Mouse (Mus musculus): ENCODE measurements at regions not wholly inside any gene's neighbourhood (a gene's known extent, or its start where the extent isn't known, plus 50 kb on each side); places are given as distances from the start of the nearest gene placed in this dataset.

DNA sequence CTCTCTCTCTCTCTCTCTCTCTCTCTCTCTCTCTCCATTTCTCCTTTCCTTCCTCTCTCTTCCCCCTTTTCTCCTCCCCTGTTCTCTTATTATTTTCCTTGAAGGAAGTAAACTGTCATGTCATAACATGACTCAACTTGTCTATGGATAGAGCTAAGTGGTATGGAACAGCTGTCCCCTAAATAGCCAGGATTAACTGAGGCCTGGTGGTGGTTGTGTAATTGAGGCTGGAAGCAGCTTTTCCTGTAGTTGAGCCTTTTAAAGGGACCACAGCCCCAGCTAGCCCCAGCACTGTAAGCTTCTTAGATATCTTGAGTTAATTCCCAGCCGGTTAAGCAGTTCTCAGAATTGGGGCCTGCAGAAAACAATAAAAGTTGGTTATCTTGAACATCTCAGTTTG lies 243.7 kb upstream of the Nbea start:
- no peak for DNase-seq (ENCODE audit: low spot score)

DNA sequence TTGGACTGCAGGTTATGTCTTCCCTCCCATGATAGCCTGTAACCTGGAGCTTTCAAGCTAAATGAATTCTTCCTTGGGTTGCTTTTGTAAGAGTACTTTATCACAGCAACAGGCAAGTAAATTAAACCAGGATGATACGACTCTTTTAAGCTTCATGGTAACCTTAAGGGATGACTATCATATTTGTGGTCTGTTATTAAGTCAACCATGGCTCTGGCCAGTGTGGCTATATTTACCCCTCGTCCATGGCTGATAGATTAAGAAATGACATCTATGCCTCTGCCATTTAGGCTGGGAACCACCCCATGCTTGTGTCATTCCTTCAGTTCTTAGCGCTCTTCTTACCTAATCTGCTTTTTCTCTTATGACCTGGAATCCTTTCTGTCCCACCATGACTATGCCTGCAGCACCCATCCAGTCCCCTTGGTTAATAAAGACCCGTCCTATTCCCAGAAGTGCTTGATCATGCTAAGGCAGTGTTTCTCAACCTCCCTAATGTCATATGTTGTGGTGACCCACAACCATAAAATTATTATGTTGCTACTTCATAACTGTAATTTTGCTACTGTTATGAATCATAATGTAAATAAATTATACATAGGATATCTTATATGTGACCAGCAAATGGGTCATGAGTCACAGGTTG lies 214.5 kb upstream of the Nbea start:
- DNase-seq (ENCODE audit: low spot score): no peak

DNA sequence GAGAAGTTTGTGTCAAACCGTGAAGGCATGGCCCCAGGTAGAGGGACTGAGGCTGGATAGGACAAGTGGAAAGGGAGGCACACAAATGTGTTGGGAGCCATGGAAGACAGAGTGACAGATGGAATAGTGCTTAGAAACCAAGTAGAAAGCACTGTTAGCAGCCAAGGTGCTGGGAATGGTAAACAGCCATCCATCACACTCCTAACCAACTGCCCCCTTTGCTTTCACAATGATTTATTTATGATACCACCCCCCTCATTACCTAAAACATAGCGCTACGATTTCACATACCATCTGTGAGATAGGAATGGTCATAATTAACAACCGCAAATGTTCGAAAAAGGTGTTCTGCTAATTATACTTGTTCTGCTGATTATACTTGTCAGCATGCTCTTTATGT lies 209.6 kb upstream of the Nbea start:
- DNase-seq (ENCODE audit: low spot score): no peak

DNA sequence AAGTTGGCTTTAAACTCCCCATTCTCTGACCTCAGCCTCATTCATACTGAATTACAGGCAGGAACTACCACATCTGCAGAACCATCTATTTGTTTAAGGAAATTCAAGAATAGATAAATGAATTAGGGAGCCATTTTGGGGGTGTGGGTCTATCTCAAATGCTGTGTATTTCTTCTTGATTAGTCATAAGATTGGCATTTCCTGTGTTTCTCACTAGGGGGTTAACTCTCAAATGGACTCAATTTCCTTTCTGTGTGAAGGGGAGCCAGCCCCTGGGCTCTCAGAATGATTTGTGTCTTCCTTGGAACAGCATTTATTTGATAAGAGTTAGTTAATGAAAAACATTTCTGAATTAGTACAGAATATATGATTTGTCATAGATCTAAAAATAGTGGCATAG lies 196.8 kb upstream of the Nbea start:
- DNase-seq (ENCODE audit: low spot score): no peak

DNA sequence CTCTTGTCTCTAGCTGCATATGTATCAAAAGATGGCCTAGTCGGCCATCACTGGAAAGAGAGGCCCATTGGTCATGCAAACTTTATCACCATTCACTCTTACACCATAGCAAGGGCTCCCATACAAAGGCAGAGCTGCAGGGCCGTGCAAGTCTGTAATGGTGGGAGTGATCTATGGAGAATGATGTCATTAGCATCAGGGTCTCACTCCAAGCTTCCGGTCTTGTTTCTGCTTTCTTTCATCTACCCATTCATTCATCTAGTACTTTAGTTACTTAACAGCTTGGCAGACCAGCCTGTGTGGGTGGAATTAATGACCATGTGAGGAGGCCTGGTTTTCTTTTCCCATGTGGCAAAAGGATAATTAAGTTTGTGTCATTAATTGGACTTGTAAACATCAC lies 196.0 kb upstream of the Nbea start:
- DNase-seq (ENCODE audit: low spot score): no peak

DNA sequence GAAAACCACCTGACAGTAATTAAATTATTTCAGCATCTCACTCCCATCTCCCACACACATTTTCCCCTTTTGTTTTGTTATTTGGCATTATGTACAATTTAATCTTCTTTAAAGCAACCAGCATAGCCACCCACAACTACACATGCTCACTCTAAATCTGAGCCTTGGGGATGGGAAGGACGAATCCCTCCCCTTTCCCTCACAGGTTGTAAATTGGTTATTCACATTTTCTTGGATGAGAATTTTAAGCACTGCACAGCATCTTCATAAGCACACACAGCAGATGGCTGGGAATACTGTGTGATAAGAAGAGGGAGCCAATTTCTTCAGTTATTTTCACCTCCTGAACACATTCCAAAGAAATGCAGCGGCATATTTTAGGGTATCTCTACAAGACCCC lies 179.0 kb upstream of the Nbea start:
- DNase-seq (ENCODE audit: low spot score): no peak

DNA sequence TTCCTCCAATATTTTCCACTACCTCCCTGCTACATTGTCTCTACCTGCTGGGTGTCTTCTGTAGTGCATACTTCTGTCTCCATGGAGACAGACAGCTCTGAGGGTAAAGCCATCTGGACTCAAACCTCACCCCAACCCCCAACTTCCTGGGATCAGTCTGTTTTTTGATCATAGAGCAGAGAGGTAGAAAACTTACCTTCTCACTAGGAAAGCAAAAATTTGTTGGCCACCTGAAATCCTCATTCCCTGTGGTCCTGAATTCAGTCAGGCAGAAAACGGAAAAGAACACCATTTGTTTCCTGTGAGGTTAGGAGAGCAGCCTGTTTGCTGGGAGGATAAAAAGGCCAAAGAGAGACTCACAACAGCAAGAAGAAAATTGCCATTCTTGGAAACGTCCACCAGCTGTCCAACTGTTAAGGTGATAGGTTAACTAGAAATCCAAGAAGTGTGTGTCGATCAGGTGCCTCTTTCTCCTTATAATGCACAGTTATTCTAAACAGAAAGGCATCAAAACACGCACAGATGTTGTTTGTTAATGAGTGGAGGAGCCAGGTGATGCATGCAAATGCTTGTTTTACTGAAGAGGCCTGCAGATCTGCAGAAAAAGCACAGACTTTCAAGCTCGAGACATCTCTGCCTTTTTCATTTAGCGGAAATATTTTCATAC lies 173.7 kb upstream of the Nbea start:
- DNase-seq (ENCODE audit: low spot score): no peak

DNA sequence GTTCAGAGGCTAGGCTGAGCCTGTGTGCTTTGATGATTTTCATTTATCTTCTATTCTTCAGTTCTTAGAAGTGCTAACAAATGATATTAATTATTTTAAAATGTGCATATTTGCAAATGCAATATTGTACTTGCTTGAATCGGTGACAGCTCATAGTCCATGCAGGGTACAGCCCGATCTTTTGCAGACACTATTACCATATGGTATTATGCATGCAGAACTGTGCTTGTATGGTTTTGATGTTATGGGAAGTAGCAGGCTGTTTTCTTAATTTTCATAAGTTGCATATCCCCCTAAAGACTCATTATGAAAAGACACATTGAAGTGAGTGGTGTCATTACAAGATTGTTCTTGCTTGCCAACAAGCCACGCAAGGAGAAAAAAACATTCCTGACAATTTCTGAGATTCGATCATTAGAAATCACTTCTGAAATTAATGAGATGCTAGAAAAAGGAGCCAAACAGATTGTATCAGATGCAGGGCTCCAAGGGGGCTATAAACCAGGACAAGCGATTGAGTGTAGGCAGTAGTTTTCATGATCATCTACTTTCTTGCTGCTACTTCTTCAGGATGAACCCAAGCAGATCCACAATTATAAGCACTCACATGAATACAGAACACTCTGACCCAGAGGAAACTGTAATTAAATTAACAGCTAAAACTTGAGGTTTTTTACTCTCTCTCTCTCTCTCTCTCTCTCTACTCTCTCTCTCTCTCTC lies 172.8 kb upstream of the Nbea start:
- DNase-seq (ENCODE audit: low spot score): no peak
